Mouse (Mus musculus): ENCODE data around the gene Ly6g6d.

- TF ChIP-seq POLR2A (IDR thresholded peaks at IDR 0.05; ENCODE audit: borderline replicate concordance, insufficient read depth, low read length) (no peak), CTCF (IDR thresholded peaks at IDR 0.05; ENCODE audit: borderline replicate concordance, insufficient read depth, low read depth, low read length) (no peak)
Measured at GRCm38 (mm10) chr17:35055691-35056495, 22.0 kb downstream of the Ly6g6d start.

Measured in cerebellum, adult 2 months (tissue).